Mouse (Mus musculus): ENCODE measurements around the gene Neo1. TPM values are rescaled to one million over a fixed set of nuclear protein-coding genes. Genes with fewer than 3 reads are reported as not detected.

The Neo1 gene
- total RNA-seq, 2 experiments from 2014 or later: 75.4 to 75.8 TPM

DNA sequence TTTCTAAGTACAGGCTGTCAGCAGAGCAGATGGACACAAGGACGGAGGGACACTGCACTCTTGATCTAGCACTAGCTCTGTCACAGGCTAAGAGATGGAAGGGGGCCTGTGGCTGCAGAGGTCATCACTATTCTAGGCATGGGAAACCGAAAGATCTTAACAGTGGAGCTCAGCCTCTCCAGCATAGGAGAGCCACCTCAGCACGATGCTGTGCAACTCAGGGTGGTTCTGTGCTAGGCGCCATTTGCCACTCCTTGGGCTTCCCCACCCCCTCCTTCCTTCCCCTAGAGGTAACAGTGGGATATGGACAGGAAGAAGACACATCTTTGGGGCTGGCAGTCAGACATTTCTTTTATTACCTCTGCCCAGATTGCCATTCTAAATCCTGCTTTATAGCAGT lies 161.9 kb downstream of the Neo1 start:
- DNase-seq (ENCODE audit: low spot score in 2 of 2): no peak
- intact Hi-C loops (cut with DNase I): loop anchor here (5.0 to 10.0 kb wide), 4 partner anchors 162 to 337 kb away; partner anchors contain the start of gene Nptn

DNA sequence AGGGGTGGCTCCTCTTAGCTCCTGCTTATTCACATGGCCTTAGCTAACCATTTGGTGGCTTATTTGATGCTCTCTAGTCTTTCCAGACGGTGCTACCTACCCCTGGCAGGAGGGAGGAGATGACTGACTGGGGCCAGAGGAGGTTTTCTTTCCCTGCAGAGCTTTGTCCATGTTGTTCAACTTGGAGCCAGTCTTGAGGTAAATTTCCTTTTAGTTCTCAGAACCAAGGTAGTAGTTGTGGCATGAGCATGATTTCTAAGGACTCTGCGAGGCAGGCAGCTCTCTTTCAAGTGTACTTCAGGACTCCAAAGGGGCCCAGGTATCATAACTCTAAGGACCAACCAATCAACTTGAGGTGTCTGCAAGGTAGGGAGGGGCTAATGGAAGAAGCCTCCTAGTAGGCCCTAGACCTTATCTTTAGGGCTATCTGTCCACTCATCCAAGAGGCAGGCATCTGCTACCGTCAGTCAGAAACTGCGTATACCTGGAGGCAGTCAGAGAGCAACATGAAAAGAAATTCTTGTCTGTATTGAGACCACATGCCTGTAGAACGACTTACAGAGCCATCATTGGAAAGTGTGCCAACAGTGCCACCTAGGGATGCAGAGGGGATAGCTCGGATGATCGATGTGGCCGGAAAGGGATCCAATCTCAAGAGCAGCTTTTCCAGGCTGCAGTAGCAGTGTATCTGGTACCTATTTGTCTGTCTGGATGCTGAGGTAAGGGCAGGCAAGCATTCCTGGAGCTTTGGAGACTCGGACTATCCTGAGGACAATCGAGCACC lies 162.5 kb downstream of the Neo1 start:
- peak; percentile 62 to 66 for DNase-seq (ENCODE audit: low spot score in 2 of 2)
- intact Hi-C loops (cut with DNase I): loop anchor here (5.0 to 10.0 kb wide), 4 partner anchors 161 to 336 kb away; partner anchors contain the start of gene Nptn

GRCm38 (mm10) chr9:58871141-58871540 lies 165.1 kb downstream of the Neo1 start:
- no peak for DNase-seq (ENCODE audit: low spot score in 2 of 2)
- intact Hi-C loops (cut with DNase I): loop anchor here (5.0 to 10.0 kb wide), 4 partner anchors 159 to 334 kb away; partner anchors contain the start of gene Nptn

GRCm38 (mm10) chr9:58863826-58864225 lies 172.4 kb downstream of the Neo1 start:
- intact Hi-C loops (cut with DNase I): no loop called here
- DNase-seq (ENCODE audit: low spot score in 2 of 2): no peak

DNA sequence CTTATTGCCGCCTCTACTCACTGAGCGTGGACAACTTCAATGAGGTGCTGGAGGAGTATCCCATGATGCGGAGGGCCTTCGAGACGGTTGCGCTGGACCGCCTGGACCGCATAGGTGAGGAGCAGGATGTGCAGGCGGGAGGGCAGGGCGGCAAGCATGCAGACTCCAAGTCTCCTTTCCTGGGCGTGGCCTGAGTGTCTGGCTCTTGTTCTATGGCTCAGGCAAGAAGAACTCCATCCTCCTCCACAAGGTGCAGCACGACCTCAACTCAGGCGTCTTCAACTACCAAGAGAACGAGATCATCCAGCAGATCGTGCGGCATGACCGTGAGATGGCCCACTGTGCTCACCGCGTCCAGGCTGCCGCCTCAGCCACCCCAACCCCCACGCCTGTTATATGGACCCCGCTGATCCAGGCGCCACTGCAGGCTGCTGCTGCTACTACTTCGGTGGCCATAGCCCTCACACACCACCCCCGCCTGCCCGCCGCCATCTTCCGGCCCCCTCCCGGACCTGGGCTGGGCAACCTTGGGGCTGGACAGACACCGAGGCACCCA lies 177.1 kb downstream of the Neo1 start:
- no peak for DNase-seq (ENCODE audit: low spot score in 2 of 2)
- intact Hi-C loops (cut with DNase I): no loop called here

DNA sequence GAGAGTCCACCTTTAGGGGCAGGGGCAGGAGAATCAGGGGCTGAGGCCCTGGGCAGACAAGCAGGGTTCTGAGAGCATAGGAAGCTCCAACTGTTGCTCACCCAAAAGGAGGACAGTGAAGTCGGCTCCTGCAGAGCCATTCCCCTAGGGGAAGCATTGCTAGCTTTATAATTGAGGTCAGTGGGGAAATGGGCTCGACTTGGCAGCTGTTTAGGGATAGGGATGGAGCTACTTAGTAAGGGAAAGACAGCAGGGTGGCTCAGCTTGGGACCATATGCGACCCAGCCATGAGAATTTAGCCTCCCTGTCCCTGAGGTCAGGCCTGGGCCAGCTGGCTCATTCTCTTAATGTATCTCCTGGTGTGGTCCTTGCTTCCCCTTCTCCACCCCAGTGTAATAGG lies 181.3 kb downstream of the Neo1 start:
- DNase-seq (ENCODE audit: low spot score in 2 of 2): no peak
- intact Hi-C loops (cut with DNase I): no loop called here

- intact Hi-C loops (cut with DNase I): no loop called here
- no peak for DNase-seq (ENCODE audit: low spot score in 2 of 2)
These were observed 186.5 kb downstream of the Neo1 start for GRCm38 (mm10) chr9:58849576-58850315.

- intact Hi-C loops (cut with DNase I): no loop called here
- no peak for DNase-seq (ENCODE audit: low spot score in 2 of 2)
These were observed 188.6 kb downstream of the Neo1 start for GRCm38 (mm10) chr9:58847676-58848075.

DNA sequence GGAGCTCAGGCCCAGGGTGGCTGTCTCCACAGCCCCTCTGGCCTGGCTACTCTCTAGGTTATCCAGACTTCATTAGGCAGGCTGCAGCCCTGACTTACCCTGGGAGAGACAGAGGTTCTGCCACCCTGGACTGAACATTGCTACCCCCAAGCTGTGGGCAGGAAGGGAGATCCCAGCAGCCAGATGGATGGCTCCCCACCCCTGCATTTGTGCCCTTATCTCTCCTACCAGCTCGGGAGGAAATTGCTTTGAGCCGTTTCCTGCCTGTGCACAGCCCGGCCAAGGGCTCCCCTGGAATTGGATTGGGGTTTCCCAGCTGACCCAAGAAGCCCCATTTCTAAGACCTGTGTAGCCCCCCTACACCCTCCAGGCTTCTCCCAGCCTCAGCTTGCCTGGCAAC lies 189.2 kb downstream of the Neo1 start:
- intact Hi-C loops (cut with DNase I): no loop called here
- DNase-seq (ENCODE audit: low spot score in 2 of 2): no peak

- no peak for DNase-seq (ENCODE audit: low spot score in 2 of 2)
- intact Hi-C loops (cut with DNase I): no loop called here
These were observed 191.6 kb downstream of the Neo1 start for GRCm38 (mm10) chr9:58844597-58844996.

GRCm38 (mm10) chr9:58841655-58842054 lies 194.6 kb downstream of the Neo1 start:
- intact Hi-C loops (cut with DNase I): no loop called here
- DNase-seq (ENCODE audit: low spot score in 2 of 2): no peak

- intact Hi-C loops (cut with DNase I): no loop called here
- DNase-seq (ENCODE audit: low spot score in 2 of 2): no peak
These were observed 197.7 kb downstream of the Neo1 start for GRCm38 (mm10) chr9:58838504-58838903.

- no peak for DNase-seq (ENCODE audit: low spot score in 2 of 2)
- intact Hi-C loops (cut with DNase I): no loop called here
These were observed 199.1 kb downstream of the Neo1 start for GRCm38 (mm10) chr9:58837174-58837573.

DNA sequence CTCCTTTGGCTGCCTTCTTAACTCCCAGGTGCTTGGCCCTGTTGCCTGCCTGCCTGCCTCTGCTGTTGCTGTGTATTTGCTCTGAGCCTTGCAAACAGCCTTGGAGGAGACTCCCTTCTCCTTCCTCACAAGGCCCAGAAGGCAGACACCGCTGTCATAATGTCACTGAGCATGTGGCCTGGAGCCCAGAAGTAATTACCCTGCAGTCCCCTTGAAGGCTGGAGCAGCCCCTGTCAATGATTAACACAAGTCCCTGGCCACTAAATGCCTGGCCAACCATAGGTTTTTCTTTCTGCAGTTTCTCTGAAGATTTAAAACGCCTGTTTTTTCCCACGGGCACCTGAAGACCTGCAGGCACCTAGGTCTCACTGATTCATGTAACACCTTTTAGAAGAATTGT lies 203.3 kb downstream of the Neo1 start:
- intact Hi-C loops (cut with DNase I): no loop called here
- no peak for DNase-seq (ENCODE audit: low spot score in 2 of 2)

DNA sequence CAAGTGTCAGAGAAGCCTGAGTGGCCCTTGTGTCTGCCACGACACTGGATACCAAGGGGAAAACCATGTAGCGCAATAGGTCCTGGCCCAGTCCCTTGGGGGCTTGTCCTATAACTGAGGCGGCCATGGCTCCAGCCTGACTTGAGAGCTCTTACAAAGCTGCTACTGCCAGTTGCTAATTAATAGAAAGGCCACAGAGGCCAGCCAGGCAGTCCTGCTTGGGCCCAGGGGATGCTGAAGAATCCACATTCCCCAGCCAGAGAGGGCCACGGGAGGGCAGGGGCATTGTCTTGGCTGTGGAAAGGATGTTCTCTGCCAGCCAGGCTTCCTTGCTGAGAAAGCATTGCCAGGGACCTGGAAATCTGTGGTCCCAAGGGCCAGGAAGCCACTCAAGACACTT lies 206.6 kb downstream of the Neo1 start:
- no peak for DNase-seq (ENCODE audit: low spot score in 2 of 2)
- intact Hi-C loops (cut with DNase I): no loop called here

Other genes with a start within 250 kb of the Neo1 start
- gene Hcn4, start 213.0 kb downstream of the Neo1 start, total RNA-seq (2021): 1 to 10 TPM; 4.6 to 6.7 TPM

Data from left cerebral cortex, postnatal 36 days (tissue).